Mouse (Mus musculus) left cerebral cortex, adult 8-10 months (tissue): ENCODE measurements at regions not wholly inside any gene's neighbourhood (a gene's known extent, or its start where the extent isn't known, plus 50 kb on each side); places are given as distances from the start of the nearest gene placed in this dataset.

ENCODE experiments used
- DNase-seq, 2 experiments: peaks; one replicate each; pipeline ENCODE4 v3.0.0; 2022; ENCODE audit warnings: low spot score in 2 of 2

DNA sequence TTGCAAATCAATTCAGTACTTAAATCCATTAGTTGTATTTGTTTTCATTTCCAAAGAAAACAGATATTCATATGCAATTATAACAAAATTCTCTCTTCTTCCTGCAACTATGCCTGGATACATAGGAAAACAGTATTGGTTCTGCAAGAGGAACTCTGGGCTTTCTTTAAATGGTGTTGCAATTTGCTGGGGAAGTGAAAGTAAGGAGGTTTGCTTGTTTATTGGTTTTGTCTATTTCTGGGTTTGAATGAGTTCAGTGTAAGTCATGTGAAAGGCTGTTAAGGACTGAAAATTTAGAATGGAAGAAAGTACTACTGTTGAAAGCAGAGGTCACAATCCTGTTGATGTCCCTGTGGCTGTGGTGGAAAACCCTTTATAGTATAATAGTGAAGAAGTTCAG, 1058.0 kb downstream of the Pla2g4a start:
- DNase-seq, result no peak

DNA sequence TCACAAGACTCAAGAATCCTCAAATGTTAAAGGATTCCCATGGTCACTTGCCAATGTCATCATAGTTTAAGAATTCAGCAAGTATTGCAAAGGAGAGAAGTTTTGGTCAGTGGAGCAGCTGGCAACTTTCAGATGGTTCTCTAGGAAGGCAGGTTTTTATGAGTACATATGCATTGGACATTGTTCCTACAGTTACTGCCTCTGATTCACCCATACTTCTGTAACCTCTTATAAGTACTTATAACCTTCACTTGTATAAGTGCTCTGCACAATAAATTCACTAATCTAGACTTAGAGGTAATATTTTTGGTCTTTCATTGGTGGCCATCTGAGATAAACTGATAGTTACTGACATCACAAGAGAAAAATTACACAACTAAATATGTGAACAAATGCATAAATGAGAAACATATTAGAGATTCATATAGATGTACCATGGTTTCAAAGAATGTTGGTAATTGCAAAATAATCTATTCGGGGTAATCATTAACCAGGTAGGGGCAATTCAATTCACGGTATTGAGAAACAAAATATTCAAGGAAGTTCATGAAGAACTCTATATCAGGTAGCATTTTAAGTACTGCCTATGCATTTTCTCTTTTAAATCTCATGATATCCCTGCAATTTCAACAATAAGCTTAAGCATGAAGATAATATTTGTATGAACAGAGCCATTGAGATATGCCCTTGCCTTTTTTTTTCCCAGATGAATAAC, 1059.6 kb downstream of the Pla2g4a start:
- no peak for DNase-seq

DNA sequence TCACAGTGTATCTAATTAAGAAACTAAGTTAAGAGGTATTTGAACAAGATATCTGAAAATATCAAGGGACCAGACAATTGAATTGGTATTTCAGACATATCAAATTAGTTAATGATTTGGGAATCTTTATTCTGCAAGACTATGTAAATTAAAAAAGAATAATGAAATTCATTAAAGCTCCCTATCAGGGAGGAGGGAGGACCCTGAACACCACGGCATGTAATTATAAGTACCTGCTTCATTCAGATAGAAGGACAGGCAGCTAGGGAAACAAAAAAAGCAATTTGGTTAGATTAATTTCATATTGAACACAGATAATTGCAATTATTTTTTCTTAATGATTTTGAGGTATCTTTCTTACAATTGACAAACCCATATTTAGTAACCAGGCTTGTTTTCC, 1090.3 kb downstream of the Pla2g4a start:
- no peak for DNase-seq

DNA sequence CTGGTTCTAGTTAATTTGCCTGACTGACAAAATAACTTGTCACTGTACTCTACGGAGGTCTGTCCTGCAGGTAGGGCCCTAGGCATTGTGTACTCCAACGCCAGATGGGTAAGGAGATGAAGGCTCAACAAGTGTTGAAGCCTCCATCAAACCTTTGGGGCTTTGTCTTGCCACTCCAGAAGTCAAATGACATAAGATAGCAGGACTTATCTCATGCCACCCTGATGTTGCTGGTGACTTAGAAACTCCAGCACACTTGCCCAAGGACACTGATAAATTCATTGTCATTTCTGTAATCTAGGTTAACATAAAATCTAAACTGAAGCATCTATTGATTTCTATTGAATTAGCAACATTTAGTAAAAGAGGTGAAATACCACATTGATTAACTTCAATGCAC, 1097.5 kb downstream of the Pla2g4a start:
- no peak for DNase-seq

DNA sequence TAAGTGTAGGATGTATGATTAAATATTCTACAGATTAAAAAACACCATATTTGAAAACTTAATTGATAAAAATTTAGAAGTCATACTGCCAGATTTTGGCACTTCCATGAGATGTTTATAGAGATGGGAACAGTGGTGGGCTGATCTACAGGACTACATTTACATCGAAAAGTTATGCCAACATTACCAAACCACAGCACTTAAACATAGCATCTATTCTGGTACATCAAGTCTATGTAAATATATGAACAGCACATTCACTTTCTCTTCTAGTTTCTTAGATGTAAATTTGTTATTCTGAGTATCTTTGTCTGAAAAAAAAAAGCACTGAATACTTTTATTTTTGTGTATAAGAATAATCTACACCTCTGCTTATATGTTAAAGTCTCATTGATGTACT, 1108.1 kb downstream of the Pla2g4a start:
- DNase-seq, result no peak

DNA sequence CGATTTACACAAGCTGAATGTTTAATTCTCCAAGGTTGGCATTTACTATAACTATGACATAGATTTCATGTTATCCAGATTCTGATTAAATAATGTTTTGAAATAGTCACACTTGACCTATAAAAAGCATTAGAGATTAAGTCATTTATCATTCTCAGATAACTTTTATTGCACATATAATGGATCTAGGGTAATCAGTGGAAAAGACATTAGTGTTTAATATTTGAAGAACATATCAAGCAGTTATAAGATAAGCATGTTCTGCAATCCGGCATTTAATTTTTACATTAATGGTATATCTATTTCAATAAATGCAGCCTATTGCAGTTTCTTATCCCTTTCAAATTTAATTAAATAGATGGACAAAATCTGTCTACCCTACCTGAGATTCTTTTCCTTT, 1114.5 kb downstream of the Pla2g4a start:
- DNase-seq, result no peak

DNA sequence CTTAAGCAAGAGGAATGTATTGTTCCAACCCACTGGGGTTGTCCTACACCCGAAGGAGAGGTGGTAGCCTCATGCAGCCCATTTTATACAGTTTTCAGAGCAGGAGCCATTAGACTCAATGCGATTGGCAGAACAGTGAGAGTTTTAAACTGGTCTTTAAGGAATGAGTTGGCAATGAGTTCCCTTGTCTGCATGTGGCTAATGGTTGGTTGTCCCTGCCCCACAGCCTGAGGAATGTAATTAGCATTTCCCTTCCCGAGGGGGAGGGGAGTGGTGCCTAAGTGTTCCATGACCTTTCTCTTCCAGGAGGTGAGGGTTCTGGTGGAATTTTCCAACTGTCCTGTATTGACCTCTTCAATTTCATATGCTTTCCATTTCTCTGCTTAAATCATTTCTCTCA, 1137.9 kb downstream of the Pla2g4a start:
- DNase-seq, result no peak

DNA sequence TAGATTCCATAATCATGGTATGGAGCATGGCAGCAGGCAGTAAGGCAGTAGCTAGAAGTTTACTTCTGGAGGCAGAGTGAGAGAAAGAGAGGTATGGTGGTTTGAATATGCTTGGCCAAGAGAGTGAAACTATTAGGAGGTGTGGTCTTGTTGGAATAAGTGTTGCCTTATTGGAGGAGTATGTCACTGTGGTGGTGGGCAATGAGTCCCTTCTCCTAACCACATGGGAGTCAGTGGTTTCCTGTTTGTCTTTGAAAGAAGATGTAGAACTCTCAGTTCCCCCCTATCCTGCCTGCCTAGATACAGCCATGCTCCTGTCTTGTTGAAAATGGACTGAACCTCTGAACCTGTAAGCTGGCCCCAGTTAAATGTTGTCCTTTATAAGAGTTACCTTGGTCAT, 1152.4 kb downstream of the Pla2g4a start:
- no peak for DNase-seq

DNA sequence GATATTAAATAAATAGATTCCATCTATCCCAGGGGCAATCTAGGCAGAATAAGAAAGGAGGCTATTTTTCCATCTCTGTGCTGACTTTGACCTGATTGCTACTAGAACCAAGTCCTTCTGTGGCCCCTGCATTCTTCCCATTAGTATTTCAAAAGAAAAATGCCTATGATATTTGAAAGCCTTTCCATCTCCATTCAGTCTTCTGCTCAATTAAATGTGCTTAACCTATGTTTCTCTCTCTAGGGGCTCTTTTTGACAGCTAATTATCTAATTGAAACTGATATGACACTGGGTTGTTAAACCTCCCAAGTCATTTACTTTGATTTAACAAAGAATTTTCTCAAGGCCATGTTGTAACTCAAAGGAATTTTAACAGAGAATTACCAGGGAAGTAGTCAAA, 1164.0 kb downstream of the Pla2g4a start:
- DNase-seq, result no peak

DNA sequence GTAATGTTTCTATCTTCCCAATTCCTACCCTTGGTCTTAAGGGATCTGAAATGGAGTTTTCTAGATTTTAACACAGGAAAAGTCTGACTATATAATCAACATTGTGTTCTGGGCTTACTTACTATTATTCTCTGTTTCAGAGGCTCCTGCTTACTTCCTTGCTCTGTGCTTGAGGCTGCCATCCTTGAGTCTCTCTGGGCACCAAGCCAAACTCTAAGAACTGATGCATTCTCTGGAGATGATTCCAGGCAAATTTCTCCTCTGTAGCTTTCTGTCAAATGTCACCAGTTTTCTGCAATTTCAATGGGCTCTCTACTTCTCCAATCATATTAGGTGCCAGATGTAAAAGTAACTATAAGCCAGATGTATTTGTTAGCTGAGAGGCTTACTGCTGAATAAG, 1210.3 kb downstream of the Pla2g4a start:
- DNase-seq, result no peak

DNA sequence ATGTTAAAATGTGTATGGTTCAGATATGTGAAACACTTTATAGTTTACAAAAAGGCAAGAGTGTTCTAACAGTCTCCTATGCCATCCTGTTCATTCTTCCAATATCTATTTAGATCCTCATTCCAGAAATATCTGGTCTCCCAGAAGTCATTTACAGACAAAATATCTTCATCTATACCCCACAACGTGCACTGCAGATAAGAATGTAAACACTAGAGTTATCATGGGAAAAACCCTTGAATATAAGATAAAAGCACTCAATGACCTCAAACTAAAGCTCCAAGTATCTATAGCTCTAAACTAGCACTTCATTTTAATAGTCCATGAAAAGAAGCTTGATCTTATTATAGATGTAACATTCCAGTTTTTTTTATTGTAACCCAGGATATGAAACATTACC, 1239.0 kb downstream of the Pla2g4a start:
- no peak for DNase-seq

DNA sequence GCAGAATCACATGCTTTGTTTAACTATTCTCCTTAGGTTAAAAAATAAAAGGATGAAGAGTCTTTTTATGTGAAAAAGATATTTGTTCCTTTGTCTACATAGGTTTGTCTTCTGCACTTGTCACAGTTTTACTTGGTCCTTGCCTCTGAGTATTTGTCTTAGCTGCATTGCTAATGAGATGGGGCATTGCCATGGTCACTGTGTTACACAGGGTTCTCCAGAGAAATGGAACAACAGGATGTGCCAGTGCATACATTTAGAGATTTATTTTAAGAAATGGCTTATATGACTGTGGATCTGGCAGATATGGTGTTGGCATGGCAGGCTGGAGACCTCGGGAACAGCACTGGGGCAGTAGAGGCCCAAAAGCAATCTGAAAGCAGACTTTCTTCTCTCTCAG, 1239.7 kb downstream of the Pla2g4a start:
- DNase-seq, result no peak

DNA sequence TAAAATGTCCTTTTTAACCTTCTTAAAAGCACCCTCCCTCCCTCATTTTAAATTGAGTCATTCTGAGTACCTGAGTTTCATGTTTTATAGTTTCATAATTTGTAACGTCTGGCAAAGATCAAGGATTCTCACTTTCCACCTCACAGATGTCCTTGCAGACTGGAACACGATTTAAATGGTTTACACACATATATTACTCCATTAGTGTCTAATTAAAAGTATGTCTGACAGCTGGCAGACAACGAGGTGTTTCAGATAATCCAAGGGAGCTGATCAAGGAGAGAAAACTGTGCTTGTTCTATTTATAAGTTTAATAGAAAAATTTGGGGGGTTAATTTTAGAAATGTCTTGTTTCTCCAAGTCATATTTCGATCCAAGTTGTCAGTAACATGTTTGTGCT, 1240.1 kb downstream of the Pla2g4a start:
- no peak for DNase-seq

DNA sequence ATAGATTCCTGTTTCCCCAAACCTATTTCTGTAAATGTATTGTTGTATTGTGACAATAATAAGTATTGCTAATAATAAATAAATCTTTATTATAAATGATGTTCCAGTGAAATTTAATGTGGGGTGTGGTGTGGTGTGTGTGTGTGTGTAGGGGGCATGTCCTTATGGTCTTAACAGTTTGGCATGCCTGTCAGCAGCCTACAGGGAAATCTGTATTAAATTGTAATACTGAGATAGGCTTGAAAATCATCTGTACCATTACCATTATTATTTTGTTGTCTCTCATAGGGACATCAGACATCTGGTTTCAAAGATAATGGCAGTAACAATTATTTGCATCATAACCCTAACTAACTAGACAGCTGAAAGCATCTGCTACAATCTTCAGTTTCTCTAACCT, 1253.0 kb downstream of the Pla2g4a start:
- DNase-seq, result no peak

DNA sequence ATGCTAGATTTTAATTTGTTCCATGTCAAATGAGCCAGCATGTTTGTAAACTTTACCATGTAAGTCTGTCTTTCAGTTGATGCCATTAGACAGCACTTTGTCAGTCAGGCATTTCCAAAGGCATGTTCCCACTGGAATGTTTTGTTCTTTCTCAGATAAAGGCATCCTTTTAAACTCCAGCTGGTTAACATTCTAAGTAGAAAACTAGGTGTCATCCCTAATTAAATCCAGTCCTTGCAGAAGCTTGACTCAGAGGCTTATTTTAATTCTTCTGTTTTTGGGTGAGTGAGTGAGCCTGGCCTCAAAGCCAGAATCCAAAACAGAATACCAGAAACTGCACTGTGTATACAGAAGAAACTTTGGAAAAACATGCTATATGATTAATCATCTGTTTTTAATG, 1253.4 kb downstream of the Pla2g4a start:
- DNase-seq, result no peak

DNA sequence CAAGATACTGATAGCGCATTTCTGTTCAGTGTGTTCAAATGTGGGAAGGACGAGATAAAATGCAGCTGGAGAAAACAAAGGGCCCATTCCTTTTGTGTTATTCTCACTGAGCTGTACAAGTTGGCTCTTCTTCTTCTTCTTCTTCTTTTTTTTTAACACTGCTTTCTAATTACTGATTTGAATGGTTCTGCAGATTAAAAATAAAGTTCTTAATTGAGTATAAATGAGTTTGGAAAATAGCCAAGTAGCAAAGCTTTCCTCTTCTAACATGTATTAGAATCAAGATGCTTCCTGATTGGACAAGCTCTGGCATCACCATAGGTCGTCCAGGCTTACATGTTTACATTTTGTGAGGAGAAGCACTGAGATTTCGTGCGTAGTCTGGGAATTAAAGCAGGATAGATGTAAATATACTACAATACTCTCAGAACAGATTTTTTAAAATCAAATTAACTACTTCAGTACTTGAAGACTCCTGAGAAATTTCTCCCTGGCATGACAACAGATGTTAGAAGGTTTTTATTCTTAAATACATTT, 1254.8 kb downstream of the Pla2g4a start:
- DNase-seq, result no peak

DNA sequence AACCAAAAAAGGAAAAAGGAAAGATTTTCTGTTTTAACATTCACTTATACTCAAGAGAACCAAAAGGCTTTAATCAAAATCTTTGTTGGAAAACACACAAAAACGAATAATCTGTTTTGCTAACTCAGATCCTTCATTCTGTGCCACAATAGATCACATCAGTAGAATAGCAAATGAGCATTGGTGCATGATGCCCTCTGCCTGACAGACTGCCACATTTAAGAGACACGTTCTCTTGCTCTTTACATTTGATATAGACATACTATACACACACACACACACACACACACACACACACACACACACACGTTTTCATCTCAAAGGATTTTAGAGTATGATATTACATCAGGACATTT, 1260.5 kb downstream of the Pla2g4a start:
- no peak for DNase-seq

DNA sequence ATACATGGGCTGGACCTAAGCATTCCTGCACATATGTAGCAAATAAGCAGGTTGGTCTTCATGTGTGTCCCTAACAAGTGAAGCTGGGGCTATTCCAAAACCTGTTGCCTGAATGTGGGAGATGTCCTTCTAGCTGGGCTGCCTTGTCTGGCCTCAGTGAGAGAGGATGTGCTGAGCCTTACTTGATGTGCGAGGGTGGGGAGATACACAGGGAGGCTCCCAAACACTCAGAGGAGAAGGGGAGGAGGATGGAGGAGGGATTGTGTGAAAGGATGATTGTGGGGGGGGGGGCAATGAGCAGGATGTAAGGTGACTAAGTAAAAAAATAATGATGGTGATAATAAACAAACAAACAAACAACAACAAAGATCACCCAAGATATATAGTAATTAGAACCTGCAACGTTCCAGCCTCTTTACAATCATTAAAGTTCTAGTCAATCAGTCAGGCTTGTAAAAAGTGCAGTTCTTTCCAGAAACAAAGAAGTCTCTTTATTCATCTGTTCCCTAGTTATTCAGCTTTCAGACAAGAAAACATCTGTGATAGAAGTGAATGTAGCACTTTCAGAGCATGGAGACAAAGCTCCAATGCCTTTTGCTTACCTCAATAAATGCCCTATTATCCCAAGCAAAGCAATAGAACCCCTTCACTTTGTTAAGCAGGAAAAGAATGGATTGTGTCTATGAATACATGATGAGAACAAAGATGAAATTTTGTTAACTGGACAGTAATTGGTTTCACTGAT, 1261.1 kb downstream of the Pla2g4a start:
- no peak for DNase-seq

DNA sequence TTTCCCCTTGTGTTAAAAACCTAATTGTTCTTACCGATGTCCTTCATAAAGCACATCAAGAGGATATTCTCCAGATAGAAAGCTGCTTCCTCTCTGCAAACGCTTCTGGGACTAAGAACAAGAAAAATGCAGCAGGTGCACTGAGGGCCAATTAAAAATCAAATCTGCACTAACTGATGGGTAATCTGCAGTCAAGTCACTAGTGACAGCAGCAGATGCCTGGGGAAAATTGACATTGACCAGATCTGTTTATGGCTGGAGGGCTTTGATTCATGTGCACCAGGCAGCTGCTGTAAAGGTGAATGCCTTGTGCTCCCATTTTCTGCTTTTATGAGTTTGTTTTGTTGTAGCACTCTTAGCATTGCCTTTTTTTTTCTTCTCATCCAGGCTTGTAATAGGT, 1271.0 kb downstream of the Pla2g4a start:
- DNase-seq, result no peak

DNA sequence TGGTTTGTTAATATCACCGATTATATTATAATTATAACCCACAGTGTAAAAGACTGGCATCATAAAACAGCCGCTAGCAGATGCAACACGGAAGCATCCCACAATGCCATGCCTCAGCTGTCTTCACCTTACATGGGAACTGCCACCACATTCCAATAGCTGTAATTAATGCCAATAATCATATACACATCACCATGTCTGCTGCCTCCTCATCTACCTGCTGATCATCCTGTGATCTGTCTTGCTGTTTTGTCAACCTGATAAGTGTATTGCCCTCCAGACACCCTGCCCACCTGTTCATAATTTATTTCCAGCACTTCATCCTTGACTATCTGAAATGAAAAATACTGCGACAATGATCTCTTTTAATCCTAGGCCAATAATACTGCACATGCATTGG, 1271.5 kb downstream of the Pla2g4a start:
- no peak for DNase-seq

DNA sequence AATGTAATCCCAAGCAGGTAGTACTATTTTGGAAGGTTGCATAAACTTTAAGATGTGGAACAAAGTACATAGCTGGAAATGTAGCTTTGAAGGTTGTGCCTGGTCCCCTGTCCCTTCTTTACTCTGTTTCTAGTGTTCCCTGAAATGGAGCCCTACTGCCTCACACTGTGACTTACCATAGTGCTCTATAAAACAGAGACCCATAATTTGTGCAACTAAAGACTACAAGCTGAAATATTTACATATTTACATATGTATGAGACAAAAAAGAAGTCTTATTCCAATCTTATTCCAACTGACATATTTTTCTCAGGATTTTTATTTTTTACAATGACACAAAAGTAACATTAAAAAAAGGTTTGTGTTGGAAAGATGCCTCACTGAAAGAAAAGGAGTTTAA, 1285.6 kb downstream of the Pla2g4a start:
- no peak for DNase-seq

DNA sequence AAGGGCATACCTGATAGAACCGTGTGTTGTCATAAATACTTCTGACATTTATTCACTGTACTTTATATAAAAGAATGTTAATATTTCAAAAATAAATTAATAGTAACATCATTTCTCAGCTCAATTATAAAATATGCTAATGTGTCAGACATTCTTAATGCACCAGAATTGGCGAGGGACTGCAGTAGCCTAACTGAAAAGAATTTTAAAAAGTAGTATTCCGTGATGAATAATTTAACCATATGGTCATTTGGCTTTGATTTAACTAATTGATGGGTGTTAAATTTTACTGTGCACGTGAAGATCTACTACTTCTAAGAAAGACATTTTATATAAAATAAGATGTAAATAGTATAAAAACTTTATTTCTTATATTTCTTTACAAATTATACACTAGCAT, 1296.7 kb downstream of the Pla2g4a start:
- DNase-seq, result no peak

DNA sequence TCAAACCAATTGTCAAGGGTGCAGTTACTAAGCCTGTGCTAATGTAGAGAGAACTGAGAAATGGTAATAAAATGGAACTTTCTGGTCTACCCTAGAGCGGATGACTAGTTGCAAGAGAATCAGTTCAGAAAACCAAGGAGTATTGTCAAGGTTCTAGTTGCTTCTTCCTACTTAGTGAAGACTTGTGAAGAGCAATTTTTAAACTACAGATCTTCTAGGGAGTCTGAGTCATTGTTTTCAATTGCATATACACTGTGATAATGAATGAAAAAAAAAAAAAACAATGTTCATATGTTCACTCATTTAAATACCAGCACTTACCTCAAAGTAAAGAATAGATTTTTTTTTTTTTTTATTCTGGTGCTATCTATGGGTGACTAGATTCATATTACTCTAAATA, 1304.1 kb downstream of the Pla2g4a start:
- no peak for DNase-seq
